Mouse (Mus musculus): ENCODE measurements around the gene Rpusd3. TPM values are rescaled to one million over a fixed set of nuclear protein-coding genes. Genes with fewer than 3 reads are reported as not detected.
A peak's percentile ranks its signal among the peaks of the same experiment; 100 is the strongest.

The Rpusd3 gene
- polyA plus RNA-seq, 1 experiment from 2014 or later = 23.3 TPM

GRCm38 (mm10) chr6:113442087-113442441 is 22.9 kb upstream of the Rpusd3 start:
- Histone ChIP-seq H3K4me3 (peak overlapping the region; percentile 93), H3K9me3 (no peaks in the 10 kb centered on the region), H3K36me3 (peaks cover 5% of the 10 kb centered on the region), H3K4me1 (peaks cover 14% of the 10 kb centered on the region), H3K27me3 (no peaks in the 10 kb centered on the region), H3K9ac (replicated peaks) (peak overlapping the region; percentile 81), H3K4me2 (replicated peaks) (peak overlapping the region; percentile 81), H3K27ac (replicated peaks) (peak overlapping the region; percentile 75)
- ATAC-seq (replicated peaks) = peak; percentile 56
- 41% methylated on average over 9 of the region's 9 CpGs for WGBS

GRCm38 (mm10) chr6:113441147-113441680 is 22.1 kb upstream of the Rpusd3 start:
- Histone ChIP-seq H3K36me3 (no peaks in the 10 kb centered on the region), H3K4me3 (no peak overlapping the region), H3K4me1 (peaks cover 14% of the 10 kb centered on the region), H3K9me3 (no peaks in the 10 kb centered on the region), H3K4me2 (replicated peaks) (no peak overlapping the region), H3K27ac (replicated peaks) (no peak overlapping the region), H3K9ac (replicated peaks) (no peak overlapping the region), H3K27me3 (no peaks in the 10 kb centered on the region)
- no peak; the same call in 1 of the 2 replicates for ATAC-seq (replicated peaks)
- 55% methylated on average over 7 of the region's 7 CpGs for WGBS

GRCm38 (mm10) chr6:113440686-113441085 is 21.5 kb upstream of the Rpusd3 start:
- Histone ChIP-seq H3K36me3 (no peaks in the 10 kb centered on the region), H3K4me3 (no peak overlapping the region), H3K4me2 (replicated peaks) (no peak overlapping the region), H3K4me1 (peaks cover 14% of the 10 kb centered on the region), H3K9ac (replicated peaks) (no peak overlapping the region), H3K27ac (replicated peaks) (no peak overlapping the region), H3K27me3 (no peaks in the 10 kb centered on the region), H3K9me3 (no peaks in the 10 kb centered on the region)
- WGBS = 86% methylated on average over 3 of the region's 3 CpGs
- ATAC-seq (replicated peaks) = no peak

- no peaks in the 10 kb centered on the region for H3K36me3 ChIP-seq
- H3K9me3 ChIP-seq = no peaks in the 10 kb centered on the region
- H3K27me3 ChIP-seq = no peaks in the 10 kb centered on the region
- no peak for ATAC-seq (replicated peaks)
- peaks cover 14% of the 10 kb centered on the region for H3K4me1 ChIP-seq
- no peak overlapping the region for H3K9ac ChIP-seq (replicated peaks)
- H3K4me3 ChIP-seq = no peak overlapping the region
- no peak overlapping the region for H3K27ac ChIP-seq (replicated peaks)
- 66% methylated on average over 12 of the region's 12 CpGs for WGBS
- H3K4me2 ChIP-seq (replicated peaks) = no peak overlapping the region
Measured at GRCm38 (mm10) chr6:113438721-113439430, 19.7 kb upstream of the Rpusd3 start.

GRCm38 (mm10) chr6:113437135-113437534 is 18.0 kb upstream of the Rpusd3 start:
- 82% methylated on average over 12 of the region's 12 CpGs for WGBS
- H3K27ac ChIP-seq (replicated peaks) = no peak overlapping the region
- H3K4me1 ChIP-seq = 0 out of 2 replicates have a peak, but pooled peaks cover 3% of the 10 kb centered on the region
- no peaks in the 10 kb centered on the region for H3K36me3 ChIP-seq
- H3K27me3 ChIP-seq = no peaks in the 10 kb centered on the region
- no peaks in the 10 kb centered on the region for H3K9me3 ChIP-seq
- no peak overlapping the region for H3K4me3 ChIP-seq
- H3K4me2 ChIP-seq (replicated peaks) = no peak overlapping the region
- no peak overlapping the region for H3K9ac ChIP-seq (replicated peaks)
- ATAC-seq (replicated peaks) = no peak

- no peaks in the 10 kb centered on the region for H3K27me3 ChIP-seq
- no peak within 1 kb of the TSS for H3K9ac ChIP-seq (replicated peaks)
- no peaks in the 10 kb centered on the region for H3K9me3 ChIP-seq
- ATAC-seq (replicated peaks) = no peak
- no peaks in the 10 kb centered on the region for H3K36me3 ChIP-seq
- WGBS = 82% methylated on average over 9 of the region's 9 CpGs
- H3K4me2 ChIP-seq (replicated peaks) = no peak within 1 kb of the TSS
- no peak within 1 kb of the TSS for H3K27ac ChIP-seq (replicated peaks)
- no peaks in the 10 kb centered on the region for H3K4me1 ChIP-seq
- H3K4me3 ChIP-seq = no peak within 1 kb of the TSS
Measured at GRCm38 (mm10) chr6:113435664-113436205, 16.6 kb upstream of the Rpusd3 start, which contains the start of gene Cidec. TSS of gene Cidec (minus strand) at chr6:113435760.

GRCm38 (mm10) chr6:113434691-113435090 is 15.6 kb upstream of the Rpusd3 start:
- no peaks in the 10 kb centered on the region for H3K9me3 ChIP-seq
- 76% methylated on average over 7 of the region's 7 CpGs for WGBS

GRCm38 (mm10) chr6:113433661-113434060 is 14.5 kb upstream of the Rpusd3 start:
- H3K9ac ChIP-seq (replicated peaks) = no peak overlapping the region
- WGBS = 75% methylated on average over 3 of the region's 3 CpGs
- no peaks in the 10 kb centered on the region for H3K9me3 ChIP-seq
- ATAC-seq (replicated peaks) = no peak
- no peak overlapping the region for H3K4me2 ChIP-seq (replicated peaks)
- no peaks in the 10 kb centered on the region for H3K4me1 ChIP-seq
- H3K36me3 ChIP-seq = no peaks in the 10 kb centered on the region
- H3K27me3 ChIP-seq = no peaks in the 10 kb centered on the region
- H3K27ac ChIP-seq (replicated peaks) = no peak overlapping the region
- no peak overlapping the region for H3K4me3 ChIP-seq

More at GRCm38 (mm10) chr6:113434691-113435090, 15.6 kb upstream of the Rpusd3 start:
- H3K27me3 ChIP-seq = no peaks in the 10 kb centered on the region
- no peak overlapping the region for H3K4me2 ChIP-seq (replicated peaks)
- ATAC-seq (replicated peaks) = no peak
- no peak overlapping the region for H3K9ac ChIP-seq (replicated peaks)
- H3K4me3 ChIP-seq = no peak overlapping the region
- H3K27ac ChIP-seq (replicated peaks) = no peak overlapping the region
- H3K4me1 ChIP-seq = no peaks in the 10 kb centered on the region
- no peaks in the 10 kb centered on the region for H3K36me3 ChIP-seq

- 67% methylated on average over 3 of the region's 3 CpGs for WGBS
- Histone ChIP-seq H3K9me3 (no peaks in the 10 kb centered on the region), H3K4me2 (replicated peaks) (no peak overlapping the region), H3K9ac (replicated peaks) (no peak overlapping the region), H3K27ac (replicated peaks) (no peak overlapping the region), H3K27me3 (no peaks in the 10 kb centered on the region), H3K4me1 (no peaks in the 10 kb centered on the region), H3K36me3 (no peaks in the 10 kb centered on the region), H3K4me3 (no peak overlapping the region)
- ATAC-seq (replicated peaks) = no peak
Measured at GRCm38 (mm10) chr6:113431801-113432200, 12.7 kb upstream of the Rpusd3 start.

- WGBS = 69% methylated on average over 3 of the region's 3 CpGs
- ATAC-seq (replicated peaks) = no peak
- no peak overlapping the region for H3K9ac ChIP-seq (replicated peaks)
Measured at GRCm38 (mm10) chr6:113430846-113431245, 11.7 kb upstream of the Rpusd3 start.

GRCm38 (mm10) chr6:113429965-113430364 is 10.8 kb upstream of the Rpusd3 start:
- H3K36me3 ChIP-seq = no peaks in the 10 kb centered on the region
- H3K9me3 ChIP-seq = no peaks in the 10 kb centered on the region
- H3K27me3 ChIP-seq = no peaks in the 10 kb centered on the region
- no peak for ATAC-seq (replicated peaks)
- 78% methylated on average over 3 of the region's 3 CpGs for WGBS
- H3K27ac ChIP-seq (replicated peaks) = no peak overlapping the region
- no peak overlapping the region for H3K9ac ChIP-seq (replicated peaks)
- no peak overlapping the region for H3K4me3 ChIP-seq
- no peak overlapping the region for H3K4me2 ChIP-seq (replicated peaks)
- no peaks in the 10 kb centered on the region for H3K4me1 ChIP-seq

More at GRCm38 (mm10) chr6:113430846-113431245, 11.7 kb upstream of the Rpusd3 start:
- no peak overlapping the region for H3K27ac ChIP-seq (replicated peaks)
- H3K36me3 ChIP-seq = no peaks in the 10 kb centered on the region
- no peaks in the 10 kb centered on the region for H3K4me1 ChIP-seq
- no peak overlapping the region for H3K4me2 ChIP-seq (replicated peaks)
- no peaks in the 10 kb centered on the region for H3K27me3 ChIP-seq
- H3K4me3 ChIP-seq = no peak overlapping the region
- H3K9me3 ChIP-seq = no peaks in the 10 kb centered on the region

- 93% methylated on average over 16 of the region's 16 CpGs for WGBS
- H3K4me1 ChIP-seq = no peaks in the 10 kb centered on the region
- no peak overlapping the region for H3K9ac ChIP-seq (replicated peaks)
- no peak overlapping the region for H3K4me3 ChIP-seq
- H3K27ac ChIP-seq (replicated peaks) = no peak overlapping the region
- no peak overlapping the region for H3K4me2 ChIP-seq (replicated peaks)
- no peak for ATAC-seq (replicated peaks)
- H3K27me3 ChIP-seq = no peaks in the 10 kb centered on the region
- H3K9me3 ChIP-seq = no peaks in the 10 kb centered on the region
- H3K36me3 ChIP-seq = no peaks in the 10 kb centered on the region
Measured at GRCm38 (mm10) chr6:113428006-113428405, 8.9 kb upstream of the Rpusd3 start.
